Mouse (Mus musculus): ENCODE results near the gene Ank2.

GRCm38 (mm10) chr3:127063654-127064386 is 435.3 kb downstream of the Ank2 start:
- TF ChIP-seq POLR2A (IDR thresholded peaks at IDR 0.05; ENCODE audit: borderline replicate concordance, low read depth, low read length), result no peak
- no peak for TF ChIP-seq CTCF (IDR thresholded peaks at IDR 0.05; ENCODE audit: low read depth, low read length)
